Mouse (Mus musculus) kidney, postnatal 10 days (tissue): ENCODE measurements around the gene Galnt16.
A peak's percentile ranks its signal among the peaks of the same experiment; 100 is the strongest.

ENCODE experiments used
- DNase-seq: peaks from one replicate; pipeline ENCODE4 v3.0.0; 2021; ENCODE audit warnings: mixed read lengths

The Galnt16 gene

DNA sequence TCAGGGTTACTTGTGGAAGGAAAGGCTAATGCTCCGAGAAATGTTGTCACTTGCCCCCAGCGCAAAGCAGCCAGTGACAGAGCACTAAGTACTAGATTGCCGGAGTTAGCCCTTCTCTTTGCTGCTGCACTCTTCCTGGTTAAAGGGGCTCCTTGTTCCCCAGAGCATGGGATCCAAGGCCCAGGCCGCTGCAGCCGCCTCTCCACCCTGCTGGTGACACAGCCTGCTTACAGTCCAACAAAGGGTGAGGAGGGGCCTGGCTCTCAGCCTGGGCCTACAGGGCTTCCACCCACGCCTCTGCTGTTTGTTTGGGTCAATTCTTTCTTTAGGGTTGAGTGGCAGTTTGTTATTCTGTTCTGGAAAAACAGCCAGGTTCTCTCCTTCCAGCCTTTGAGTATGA, 80.7 kb downstream of the Galnt16 start:
- peak; percentile 62 for DNase-seq

DNA sequence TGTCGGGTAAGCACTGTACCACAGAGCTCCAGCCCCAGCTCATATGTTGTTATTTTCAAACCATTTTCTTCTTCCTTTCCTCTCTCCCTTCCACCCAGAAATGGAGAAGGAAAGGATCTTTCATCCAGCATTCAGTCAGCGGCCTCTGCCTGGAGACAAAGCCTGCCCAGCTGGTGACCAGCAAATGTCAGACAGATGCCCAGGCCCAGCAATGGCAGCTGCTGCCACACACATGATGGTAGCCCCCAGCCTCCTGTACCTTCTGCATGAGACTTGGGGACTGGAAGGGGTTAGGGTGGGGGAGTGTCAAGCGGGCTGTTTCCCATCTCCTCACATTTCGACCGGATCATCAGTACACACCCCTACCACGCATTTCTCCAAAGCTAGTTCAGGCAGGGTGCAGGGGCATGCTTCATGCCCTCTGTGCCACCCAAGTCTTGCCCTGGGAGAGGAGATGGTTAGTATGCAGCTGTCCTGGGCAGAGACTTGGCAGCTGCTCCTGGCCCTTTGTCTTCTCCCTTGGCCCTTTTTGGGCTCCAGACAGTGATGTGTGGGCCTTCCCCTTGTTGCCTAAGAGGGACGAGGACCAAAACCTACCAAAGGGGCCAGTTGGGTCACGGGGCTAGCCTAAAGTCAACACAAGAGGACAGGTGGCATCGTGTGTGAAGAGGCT, 83.7 kb downstream of the Galnt16 start:
- DNase-seq: no peak

DNA sequence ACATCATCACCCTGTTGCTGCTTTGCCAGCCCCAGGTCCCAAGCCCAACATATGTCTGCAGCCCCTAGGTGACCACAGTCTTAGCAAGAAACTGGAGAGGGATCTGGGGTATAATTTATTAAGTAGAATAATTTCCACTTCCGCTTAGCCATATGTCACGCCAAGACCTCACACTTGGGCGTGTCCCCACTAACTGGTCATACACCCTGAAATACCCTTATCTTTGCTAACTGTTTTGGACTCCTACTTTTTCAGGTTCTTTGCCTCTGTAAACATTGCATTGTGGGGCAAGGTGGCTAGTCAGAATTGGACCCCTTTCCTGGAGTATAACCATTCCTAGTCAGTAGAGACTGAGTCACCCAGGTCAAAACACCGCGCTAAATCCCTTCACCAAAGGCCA, 84.4 kb downstream of the Galnt16 start:
- DNase-seq: no peak

DNA sequence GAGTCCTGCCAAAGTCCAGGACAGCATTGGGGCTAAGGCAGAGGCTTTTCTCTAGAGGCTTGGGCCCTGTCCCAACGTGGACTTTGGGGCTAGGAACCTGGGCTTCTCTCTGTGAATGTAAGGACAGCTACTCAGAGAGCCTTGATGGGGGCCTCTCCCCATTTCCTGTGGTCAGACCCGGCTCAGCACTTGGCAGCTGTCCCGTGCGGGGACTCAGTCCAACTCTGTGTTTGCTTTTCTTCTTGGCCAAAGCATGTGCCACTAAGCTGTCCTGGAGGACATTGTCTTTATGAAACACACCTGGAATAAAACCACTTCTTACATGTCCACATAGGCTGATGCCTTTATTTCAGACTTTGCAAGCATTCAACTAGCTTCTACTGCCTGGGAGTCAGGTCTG, 85.5 kb downstream of the Galnt16 start:
- peak; percentile 81 for DNase-seq

DNA sequence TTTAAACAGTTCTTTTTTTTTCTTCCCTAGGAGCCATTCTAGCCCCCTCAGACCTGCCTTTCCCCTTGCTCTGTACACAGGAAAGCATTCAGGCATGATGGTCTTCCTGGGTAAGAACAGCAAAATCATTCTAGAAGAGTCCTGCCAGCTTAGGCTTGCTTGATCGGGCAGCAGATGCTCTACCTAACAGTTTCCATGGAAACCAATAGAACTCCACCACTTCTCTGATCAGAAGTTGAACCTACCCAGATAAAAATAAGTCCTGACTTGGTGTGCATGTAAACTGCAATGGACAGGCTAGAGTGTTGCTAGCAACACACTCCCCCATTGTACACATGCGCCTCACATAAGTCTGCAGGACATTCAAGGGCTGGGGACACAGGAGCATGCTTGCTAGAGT, 86.1 kb downstream of the Galnt16 start:
- no peak for DNase-seq

DNA sequence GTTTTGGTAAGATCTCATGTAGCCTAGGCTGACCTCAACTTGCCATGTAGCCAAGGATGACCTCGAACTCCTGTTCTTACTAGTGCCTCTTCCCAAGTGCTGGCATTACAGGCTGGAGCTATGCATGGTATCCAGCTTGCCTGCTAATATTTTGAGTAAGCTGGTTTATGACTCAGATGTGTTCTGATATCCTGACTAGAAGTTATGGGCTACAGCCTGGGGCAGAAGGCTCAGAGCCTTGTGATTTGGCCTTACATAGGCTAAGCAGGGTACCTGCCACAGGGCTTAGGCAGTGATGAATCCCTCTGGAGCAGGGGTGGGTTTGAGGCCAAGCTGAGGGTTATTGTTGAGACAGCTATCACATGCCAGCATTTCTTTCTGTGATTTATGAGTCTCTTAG, 90.5 kb downstream of the Galnt16 start:
- no peak for DNase-seq

DNA sequence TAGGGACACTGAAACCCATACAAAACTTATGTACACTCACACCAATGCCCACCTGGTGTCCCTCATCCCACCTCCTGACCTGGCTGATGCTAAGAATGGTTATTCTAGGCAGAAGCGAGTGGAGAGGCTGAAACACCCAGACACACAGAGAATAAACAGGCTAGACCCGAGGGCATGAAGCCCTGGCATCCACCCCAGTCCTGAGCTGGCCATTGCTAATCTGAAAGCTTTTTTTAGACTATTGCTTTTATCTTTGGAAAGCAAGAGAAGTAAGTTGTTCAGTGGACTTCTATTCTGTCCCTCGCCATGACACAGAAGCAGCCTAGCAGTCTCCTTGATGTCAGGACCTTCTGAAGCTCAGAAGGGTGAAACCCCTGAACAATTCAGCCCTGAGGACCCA, 91.9 kb downstream of the Galnt16 start:
- no peak for DNase-seq

DNA sequence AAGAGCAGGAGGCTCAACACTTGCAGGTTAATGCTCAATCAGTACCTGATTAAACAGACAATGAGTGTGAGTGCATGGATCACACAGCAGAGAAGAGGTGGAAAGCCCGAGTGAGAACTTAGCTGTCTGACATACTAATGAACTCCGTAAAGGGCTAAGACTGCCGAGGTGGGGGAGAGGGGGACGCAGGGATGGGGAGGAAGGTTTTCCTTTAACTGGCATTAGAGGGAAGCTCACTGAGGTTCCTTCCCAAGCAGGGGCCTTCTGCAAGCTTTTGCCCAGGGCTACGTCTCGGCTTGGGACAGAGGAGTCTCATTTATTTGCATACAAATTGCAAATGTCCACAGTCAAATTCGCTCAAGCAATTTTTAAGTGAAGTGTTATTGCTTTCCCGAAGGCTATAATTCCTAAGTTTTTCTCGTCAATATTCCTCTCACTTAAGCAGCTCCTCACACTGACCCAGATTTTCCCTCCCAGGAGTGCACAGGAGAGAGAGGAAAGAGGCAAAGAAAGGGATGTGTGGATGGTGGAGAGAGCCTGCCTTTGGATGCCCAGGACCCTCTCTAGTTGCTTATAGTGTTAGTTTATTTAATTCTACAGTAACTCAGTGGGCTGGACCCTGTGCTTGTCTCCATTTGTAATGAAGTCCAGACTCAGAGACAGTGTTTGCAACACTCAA, 94.2 kb downstream of the Galnt16 start:
- no peak for DNase-seq

DNA sequence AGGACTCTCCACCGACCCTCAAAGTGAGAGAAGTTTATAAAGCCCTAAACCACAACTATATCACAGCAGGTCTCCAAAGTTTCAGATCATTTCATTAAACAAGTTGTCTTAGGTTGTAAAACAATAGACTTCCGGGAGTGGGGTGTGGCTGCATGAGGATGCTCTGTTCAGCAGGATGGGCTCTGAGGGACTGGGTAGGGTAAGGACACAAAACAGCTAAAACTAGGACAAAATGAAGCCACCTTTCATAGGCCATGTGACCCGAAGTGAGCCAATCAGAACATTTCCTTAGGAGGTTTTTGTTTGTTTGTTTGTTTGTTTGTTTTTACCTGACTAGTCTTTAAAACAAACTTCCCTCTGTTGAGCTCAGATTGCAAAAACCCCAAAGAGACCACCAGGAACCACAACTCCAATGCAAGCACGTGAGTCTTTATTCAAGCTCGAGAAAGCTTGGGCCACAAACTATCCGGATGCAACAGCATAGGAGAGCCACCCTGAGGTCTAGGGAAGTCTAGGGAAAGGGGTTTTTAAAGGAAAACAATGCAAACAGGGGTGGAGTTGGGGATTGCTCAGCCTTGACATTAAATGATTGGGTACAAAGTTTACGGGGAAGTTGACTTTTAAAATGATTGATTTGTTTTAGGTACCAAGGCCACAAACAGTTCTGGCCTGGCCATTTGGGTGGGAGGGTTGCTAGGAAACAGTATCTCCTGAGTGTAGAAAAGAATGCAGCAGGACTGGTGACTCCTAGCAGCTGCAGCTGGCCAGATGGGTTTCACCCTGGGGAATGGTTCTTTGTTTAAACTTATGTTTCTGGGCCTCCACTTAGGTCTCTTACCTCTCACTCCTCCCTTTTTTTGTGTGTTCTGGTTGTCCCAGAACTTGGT, 97.5 kb downstream of the Galnt16 start:
- DNase-seq: no peak

DNA sequence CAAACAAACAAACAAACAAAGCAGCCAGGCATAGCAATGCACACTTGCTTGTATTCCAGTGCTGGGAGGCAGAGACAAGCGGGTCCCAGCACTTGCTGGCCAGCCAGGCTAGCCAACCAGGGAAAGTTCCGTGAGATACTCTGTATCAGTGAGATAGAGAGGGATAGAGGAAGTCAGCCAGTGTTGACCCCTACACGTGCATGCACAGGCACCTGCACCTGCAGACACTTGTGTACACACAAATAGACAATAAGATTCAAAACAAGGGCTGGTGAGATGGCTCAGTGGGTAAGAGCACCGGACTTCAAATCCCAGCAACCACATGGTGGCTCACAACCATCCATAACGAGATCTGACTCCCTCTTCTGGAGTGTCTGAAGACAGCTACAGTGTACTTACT, 102.4 kb downstream of the Galnt16 start:
- no peak for DNase-seq

DNA sequence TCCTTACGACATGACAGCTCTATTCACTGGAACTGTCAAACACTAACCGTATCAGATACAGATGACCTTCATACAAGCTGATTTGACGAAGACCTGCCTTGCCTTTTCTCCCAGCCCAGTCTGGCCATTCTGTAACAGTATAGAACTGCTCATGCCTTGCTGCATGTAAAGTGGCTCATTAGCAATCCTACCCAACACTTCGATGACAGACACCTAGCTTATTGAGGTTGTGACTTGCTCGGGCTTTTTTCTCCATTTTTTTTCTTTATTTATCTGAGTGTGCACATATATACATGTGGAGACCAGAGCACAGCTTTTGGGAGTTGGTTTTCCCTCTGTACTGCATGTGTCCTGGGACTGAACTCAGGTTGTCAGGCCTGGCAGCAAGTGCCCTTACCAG, 113.7 kb downstream of the Galnt16 start:
- DNase-seq: no peak

DNA sequence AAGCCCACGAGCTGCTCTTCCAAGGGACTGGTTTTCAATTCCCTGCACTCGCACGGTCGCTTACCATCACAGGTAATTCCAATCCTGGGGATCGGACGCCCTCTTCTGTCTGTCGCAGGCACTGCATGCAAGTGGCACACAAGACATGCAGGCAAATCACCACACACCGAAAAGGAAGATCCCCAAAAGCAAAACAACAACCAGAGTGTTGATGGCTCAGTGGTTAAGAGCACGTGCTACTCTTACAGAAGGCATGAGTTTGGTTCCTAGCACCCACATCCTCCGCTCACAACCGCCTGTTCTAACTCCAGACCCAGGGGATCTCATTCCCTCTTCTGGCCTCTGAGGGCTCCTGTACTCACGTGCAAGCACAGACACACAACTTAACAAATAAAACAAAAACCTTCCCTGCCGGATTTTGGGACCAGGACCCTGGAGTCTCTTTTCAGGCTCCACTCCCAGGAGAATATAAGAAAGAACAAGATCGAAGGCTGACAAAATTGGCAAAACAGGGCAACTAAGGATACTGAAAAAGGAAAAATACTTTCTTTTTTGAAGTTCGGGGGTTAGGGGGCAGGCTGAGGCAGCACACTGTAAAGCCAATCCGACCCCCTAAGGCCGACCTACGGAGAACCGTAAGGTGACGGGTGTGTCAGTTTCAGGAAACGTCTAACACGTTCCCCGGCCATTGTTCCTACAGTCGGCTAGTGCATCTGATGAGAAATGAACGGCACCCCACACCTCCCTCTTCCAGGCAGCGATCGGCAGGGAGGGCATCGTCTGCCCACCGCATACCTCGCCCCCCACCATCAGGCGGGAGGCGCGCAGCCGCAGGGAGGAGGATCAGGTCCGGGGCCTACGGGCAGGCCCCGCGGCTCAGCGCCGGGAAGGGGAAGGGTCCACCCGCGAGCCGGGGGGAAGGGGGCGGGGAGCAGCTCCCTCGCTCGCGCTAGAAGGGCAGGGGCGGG, 124.9 kb downstream of the Galnt16 start:
- peak; percentile 72 for DNase-seq

DNA sequence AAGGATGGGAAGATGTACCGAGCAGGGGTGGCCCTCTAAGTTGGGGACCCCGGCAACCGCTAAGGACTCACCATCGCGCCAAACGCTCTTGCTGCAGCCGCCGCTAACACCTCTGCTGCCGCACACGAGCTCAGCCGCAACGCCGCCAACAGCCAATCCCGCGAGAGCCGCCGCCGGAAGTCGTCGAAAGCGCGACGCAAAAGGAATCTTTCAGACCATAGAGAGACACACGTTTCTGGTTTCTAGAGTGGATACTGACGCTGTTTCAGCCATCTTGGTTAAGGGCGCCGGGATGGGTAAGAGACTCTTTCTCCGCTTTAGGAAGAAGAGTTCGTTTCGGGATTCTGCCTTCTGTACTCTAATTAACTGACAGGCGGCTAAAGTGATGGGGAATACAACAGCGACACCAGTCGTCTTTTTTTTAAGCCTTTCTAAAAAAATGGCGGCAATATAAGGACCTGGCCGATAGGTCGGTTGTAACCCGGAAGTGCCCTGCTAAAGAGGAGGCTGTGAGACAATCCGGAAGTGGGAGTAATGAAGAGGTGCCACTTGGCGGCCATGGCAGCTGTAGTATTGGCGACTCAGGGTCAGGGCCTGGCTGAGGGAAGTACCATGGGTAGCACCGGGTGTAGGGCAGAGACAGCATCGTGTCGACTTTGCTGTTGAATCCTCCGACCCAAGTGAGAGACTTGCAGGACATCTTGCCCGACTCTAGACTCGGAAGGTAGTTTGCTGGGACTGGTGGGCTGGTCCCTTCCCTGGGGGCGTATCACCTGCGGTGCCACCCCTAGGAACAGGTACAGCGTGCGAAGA, 125.8 kb downstream of the Galnt16 start, which contains the start of the genes Slc39a9 and Erh:
TSS of gene Slc39a9 (plus strand) at position 191 of the 813 bp plus-strand sequence.
TSS of gene Erh (minus strand) at position 649 of the 813 bp plus-strand sequence.
- peak; percentile 95 for DNase-seq

DNA sequence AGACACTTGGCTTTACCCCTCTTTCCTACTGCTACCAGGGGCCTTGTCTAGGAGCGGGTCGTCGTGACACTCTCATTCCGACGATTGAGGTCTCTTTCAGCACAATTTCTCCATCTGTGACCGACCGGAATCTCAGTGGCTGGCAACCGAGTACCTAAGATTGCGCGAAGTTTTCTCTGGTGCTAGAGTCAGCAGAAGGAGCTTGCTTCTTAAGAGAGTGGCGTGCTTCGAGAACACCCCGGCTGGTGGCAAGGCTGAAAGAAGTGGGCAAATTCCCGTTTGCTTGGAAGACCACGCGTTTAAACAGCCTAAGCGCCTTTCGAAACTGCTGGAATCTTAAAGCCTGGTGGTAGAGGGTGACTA, 126.4 kb downstream of the Galnt16 start:
- DNase-seq: no peak

DNA sequence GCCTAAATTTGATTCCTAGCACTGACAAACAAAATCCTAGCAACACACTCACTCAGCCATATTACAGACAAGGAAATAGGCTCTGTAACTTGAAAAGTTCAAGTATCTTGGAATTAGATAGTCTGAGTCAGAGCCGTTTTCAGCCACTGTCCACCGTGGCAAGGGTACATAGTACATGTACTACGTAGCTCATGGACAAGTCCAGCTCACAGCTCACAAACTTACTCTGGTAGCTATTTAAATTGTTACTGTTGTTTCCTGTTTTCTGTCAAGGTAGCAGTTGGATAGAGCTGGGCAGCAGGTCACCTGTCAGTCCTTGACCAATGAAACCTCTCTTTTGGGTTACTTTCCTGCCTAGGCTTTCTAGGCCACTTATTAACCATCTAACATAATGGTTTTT, 128.3 kb downstream of the Galnt16 start:
- DNase-seq: no peak

DNA sequence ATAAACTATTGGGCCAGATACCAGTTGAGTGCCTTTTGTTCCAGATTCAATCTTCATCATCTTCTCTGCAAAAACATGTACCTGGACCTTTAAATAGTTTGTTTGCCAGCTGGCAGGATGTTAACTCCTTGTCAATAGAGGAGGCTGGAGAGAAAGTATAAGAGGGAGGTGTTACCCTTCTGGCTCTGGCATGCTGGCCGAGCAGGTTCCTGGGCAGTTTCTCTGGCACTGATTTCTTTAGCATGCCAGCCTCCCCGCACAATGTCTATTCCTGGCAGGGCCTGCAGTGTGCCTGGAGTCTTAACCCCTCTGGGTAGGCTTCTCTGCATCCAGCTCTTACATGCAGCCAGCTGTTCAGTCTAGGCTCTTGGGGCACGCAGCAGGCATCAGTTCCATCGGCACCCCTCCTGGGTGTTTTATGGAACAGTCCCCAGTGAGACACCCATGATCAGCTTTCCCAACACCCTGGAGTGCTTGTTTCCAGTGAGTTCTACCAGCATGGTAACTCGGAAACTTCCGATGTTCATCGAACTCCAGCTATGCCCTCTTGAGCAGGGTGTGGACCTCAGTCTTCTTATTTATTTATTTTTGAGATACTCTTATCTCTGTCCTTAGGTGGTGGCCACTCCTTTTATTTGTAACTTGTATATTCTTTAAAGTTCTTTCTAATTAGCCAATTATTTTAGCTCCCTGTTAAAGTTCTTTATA, 136.0 kb downstream of the Galnt16 start:
- peak; percentile 33 for DNase-seq

DNA sequence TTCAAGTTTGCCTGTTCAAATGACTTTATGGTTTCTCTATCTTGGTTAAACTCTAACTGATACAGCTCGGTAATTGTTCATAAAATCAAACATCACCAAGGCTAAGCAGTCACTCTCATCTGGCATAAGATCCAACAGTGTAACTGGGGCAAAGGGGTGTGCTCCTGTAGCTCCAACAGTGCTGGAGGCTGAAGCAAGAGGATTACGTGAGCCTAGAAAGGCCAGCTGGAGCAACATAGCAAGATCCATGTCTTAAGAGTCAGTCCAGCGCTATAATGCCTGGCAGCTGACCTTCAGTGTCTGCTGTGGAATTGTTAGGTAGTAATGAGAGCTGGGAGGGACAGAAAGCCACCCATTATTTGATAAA, 136.6 kb downstream of the Galnt16 start:
- DNase-seq: no peak

DNA sequence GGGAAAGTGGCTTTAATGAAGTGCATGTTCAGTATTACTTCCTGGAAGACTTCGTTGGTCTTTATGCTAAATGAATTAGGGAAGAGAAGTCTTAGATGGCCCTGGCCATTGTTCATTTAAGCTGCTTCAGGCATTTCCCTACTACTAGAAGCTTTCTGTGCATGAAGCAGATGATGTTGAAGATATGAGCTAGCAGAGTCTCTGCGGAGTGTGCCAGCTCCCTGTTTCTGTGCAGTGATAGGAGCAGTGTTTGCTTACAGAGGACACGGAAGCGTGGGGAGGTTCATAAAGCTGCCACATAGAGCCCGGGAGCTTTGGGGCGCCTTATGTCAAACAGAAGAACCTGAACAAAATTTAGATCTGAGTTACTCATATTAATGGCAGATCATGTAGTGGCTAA, 140.6 kb downstream of the Galnt16 start:
- DNase-seq: no peak

DNA sequence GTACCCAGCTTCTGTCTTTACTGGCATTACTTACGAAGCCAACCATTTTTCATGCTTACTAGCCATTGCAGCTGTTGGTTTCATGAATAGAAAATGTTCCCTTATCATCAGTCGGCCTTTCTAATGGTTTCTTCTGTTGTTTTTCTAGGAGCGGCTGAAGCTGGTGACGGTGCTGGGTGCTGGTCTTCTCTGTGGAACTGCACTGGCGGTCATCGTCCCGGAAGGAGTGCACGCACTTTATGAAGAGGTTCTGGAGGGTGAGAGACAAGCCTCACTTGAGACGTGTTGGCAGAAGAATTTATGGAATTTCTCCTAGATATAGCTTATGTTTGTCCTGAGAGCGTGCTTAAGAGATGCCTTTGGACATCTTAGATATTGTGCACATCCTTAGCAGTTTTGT, 144.2 kb downstream of the Galnt16 start:
- DNase-seq: no peak

DNA sequence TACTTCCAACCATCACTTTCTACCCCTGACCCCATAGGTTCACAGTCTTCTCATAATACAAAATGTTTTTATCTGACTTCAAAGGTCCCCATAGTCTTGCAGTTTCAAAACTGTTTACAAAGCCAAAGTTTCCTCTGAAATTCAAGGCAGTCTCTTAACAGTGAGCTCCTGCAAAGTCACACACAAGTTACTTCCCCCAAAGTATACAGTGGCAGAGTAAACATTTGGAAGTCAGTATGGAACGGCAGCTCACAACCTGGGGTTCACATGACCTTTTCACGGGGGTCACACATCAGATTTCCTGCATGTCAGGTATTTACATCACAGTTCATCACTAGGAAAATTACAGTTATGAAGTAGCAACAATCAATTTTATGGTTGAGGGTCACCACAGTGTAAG, 145.9 kb downstream of the Galnt16 start:
- no peak for DNase-seq

DNA sequence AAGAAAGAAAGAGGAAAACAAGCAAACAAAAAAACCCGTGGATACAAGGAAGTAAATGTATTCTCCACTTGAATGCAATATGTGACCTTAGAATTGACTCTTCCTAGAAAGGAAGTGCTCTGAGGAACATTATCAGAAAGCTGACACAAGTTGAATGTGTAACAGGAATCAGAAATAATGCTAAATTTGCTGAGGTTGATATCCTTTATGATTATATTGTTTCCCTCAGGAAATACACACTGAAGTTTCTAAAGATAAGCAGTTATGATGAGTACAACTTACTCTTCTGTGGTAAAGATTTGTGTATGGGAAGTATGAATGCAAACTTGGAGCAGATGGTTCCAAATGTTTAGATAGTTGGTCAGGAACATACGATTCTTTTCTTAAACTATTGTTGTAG, 150.3 kb downstream of the Galnt16 start:
- no peak for DNase-seq
